Mouse (Mus musculus) testis, postnatal 10 days (tissue): ENCODE data around the gene Pex26.

Experiments used
- DNase-seq: peaks from one replicate; pipeline ENCODE4 v3.0.0; 2021; ENCODE audit warnings: low spot score

The Pex26 gene

DNA sequence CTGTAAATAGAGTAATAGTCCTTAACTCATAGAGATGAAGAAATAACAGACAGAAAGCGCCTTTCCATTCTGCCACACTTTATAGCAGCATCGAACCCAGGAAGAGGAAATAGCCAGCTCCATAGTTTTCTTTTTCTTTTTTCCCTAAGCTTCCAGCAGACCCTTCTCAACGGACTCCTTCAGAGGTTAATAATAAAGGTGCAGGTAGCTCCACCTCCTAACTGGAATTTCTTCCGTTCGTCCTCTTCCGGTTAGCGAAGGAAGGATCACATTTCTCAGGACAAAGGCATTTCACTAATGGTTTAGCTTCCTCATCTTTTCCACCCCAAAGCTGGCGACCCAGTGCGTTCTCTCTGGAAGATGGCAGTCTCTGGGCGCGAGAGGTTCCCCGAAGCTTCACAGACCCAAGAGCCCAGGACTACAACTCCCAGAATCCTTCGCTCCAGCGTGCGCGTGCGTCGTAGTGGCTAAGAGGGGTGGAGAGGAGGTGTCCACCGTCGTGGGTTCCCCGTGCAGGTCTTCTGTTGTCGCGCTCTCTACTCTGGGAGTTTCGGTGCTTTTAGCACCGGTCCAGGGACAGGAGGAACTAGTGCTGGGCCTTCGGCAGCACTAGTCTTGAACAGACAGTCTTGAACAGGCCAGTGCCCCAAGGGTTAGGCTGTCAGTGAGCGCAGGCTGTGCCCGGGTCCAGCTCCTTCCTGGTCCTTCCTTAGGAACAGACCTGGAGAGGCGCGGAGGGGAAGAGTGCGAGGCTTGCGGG lies at the start of gene Pex26:
Gene Pex26, plus strand, starts transcription at position 254 of the 760 bp plus-strand sequence.
- DNase-seq: peak; percentile 92

DNA sequence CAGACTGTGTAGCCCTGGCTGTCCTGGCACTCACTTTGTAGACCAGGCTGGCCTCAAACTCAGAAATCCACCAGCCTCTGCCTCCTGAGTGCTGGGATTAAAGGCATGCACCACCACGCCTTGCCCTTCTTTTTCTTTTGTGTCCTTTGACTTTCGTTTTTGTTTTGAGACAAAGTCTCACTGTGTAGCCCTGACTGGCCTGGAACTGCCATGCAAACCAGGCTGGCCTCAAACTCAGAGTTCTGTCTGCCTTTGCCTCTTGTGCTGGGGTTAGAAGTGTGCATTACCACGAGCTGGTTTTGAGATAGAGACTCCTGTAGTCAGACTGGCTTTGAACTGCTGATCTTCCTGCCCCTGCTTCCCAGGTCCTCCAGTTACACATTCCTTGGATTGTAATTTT lies 49.2 kb upstream of the Pex26 start:
- DNase-seq: no peak

DNA sequence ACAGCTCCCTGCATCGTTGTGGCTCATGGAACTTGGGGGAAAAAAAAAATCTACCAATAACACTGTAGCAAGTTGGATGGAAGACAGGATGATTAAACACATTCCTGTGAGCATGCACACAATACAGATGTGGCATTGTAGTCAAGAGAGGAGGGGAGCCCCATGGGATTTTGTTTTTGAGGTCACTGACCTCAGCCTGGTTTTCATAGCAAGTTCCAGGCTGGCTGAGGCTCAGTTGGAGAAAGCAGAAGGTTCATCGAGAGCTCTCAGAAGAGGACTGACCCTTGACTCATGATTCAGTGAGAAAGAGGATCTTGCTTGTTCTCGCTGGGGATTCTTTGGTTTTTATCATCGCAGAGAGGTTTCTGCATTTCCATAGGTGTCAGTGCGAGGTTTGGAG lies 48.6 kb upstream of the Pex26 start:
- DNase-seq: no peak

DNA sequence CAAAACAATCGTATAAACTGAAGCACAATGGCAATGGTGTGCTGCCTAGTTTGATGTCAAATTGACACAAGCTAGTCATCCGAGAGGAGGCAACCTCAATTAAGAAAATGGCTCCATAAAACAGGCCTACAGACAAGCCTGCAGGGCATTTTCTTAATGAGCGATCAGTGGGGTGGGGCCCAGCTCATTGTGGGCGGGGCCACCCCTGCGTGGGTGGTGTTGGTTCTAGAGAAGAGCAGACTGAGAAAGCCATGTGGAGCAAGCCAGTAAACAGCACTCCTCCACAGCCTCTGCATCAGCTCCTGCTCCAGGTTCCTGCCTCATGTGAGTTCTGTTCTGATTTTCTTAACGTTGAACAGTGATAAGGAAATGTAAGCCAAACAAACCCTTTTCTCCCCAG lies 46.2 kb upstream of the Pex26 start:
- DNase-seq: no peak

DNA sequence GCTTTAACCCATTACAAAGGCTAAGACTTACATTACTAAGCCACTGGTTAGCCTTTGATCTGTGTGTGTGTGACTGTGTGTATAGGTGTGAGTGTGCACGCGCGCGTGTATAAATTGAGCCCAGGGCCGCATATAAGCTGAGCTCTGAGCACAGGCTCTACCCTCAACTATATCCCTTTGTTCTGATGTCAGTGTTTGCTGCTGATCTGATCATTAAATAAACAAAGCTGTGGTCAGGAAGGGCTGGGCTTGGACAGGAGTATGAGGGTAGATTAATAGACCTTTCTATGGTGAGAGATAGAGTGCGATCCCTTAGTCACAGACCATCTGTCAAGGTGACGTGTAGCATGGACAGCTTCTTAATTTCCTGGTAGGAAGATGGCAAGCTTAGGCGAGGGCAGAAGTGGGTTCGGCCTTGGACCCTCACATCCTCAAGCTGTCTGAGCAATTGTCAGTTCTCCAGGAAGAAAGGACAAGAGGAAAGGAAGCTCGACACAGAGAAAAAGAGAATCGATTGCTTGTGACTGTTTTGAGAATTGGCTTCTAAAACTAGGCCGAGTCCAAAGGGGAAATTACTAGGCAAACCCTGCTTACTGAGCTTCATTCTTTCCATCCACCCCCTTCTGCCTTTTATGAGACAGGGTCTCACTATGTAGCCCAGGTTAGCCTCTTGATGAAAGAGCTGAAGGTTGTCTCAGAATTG lies 45.0 kb upstream of the Pex26 start:
- DNase-seq: no peak

- DNase-seq: no peak
Measured at GRCm38 (mm10) chr6:121139271-121139670, 44.2 kb upstream of the Pex26 start.

DNA sequence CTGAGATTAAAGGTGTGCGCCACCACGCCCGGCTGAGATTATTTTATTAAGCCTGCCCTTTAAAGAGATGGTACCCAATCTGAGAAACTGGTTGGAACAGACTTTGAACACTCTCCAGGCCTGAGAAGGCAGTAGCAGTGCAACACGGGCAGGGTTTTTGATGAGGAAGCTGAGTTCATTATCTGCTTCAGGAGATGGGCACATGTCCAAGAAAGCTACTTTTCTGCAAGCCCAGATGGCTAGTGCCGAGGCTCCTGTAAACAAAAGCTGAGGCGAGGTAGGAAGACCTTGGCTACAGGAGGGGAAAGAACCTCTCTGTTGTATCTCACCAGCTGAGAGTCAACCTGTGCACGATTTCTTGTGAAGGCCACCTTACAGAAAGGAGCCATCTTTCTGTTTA lies 41.2 kb upstream of the Pex26 start:
- DNase-seq: no peak

DNA sequence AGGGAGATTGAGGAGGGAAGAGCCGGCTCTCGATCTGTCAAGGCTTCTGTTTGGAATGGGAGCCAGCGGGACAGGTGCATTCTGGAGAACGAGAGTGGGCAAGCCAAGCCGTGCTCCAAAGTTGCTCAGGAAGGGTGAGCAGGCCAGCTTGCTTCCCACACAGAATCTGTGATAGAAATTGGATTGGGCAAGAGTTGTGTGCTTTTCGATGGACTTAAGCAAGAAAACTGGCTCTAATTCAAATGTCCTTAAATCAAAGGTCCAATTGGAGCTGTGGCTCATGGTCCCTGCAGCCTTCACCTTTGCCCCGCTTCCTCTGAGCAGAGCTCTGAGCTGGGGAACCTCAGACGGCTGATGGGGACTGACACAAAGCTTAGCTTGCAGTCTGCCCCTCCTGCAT lies 40.0 kb upstream of the Pex26 start:
- DNase-seq: peak; percentile 55

- DNase-seq: peak; percentile 91
Measured at GRCm38 (mm10) chr6:121144066-121144465, 39.4 kb upstream of the Pex26 start.

DNA sequence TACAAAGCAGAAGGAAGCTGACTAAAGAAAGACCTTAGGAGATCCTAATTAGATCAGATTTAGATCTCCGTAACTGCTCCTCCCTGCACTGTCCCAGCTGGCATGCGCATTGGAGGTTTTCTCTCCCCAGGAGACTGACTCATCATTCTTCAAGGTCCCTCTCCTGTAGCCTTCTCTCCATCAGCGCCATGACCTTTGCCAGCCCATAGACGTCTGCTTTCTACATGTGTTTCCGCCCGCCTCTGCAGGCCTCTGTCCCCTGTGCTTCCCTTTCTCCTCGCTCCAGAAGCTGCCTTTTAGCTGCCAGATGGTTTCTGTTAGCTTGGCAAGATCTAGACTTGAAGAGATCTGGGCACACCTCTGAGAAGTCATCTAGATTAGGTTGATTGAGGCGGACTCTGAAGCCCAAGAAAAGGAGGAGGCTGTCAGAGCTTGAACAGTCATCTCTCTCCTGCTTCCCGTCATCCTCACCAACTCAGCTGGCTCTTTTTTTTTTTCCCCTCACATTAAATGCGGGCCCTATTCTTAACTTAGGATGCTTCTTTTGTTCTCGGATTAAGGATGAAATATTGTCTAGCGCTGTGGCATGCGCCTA lies 38.4 kb upstream of the Pex26 start:
- no peak for DNase-seq

DNA sequence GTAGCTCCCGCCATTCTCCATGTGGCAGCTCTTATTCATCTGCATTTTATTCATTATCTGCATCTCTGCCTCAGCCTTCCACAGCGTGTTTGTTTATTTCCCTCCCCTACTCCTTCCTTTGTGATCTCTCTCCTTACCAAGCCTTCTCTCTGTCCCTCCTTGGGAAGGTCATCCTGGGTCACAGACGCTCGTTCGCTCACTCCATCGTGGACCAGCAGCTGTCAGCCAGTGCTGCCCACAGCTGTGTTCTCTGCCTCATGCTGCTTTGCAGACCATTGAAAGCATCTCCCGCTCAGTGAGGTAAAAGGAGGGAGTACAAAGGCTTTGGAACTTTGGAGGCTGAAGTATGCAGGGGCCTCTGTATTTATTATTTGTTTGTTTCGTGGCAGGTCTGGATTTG lies 37.6 kb upstream of the Pex26 start:
- no peak for DNase-seq

DNA sequence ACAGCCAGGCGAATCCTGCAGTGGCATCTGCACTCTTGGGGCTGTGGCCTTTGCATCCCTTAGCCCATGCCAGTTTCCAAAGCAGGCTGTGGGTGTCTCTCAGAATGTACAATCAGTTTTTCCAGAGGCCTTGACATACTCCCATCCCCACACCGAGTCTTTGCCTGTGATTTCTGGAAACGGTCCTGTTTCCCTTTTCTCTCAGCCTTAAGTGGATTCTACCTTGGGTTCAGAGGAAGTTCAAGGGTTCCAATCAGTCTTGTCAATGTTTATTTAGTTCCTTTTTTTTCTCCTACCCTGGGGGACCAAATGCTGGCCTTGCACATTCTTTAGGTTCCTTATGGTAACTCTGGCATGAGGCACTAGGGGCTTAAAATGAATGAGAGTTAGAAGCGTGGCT lies 36.7 kb upstream of the Pex26 start:
- no peak for DNase-seq

- DNase-seq: no peak
Measured at GRCm38 (mm10) chr6:121148360-121148759, 35.1 kb upstream of the Pex26 start.

DNA sequence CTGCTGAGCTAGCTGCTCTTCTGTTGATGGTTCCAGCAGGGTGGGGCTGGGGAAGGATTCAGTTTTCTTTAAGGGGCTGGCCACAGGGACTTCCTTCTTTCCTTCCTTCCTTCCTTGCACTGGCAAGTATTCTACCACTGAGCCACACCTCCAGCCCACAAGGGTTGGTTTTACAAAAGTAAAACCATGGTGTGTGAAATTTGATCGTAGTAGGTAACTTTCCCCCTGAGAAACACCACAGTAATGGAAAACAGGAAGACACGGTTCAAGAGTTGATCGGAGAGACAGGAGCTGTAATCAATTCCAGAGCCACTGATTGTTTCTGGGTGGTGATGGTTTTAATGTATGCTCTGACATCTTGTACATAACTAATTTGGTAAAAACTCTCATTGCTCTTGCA lies 34.0 kb upstream of the Pex26 start:
- no peak for DNase-seq

GRCm38 (mm10) chr6:121150126-121150525 lies 33.3 kb upstream of the Pex26 start:
- DNase-seq: no peak

GRCm38 (mm10) chr6:121151732-121152131 lies 31.7 kb upstream of the Pex26 start:
- peak; percentile 82 for DNase-seq

DNA sequence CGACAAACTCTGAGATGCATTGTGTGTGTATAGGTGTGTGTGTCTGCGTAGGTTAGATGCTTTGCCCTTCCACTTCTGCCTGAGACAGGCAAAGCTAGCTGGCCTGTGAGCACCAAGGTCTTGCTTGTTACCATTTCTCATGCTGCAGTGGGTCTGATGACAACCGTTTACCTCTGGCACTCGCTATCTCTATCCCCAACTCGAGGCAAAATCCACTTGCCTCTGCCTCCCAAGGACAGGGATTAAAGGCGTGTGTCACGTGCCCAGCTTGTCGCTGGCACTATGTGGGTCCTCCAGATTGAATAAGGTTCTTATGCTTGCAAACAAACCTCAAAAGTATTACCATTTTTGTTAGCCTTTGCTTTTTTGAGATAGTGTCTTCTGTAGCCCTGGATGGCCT lies 30.3 kb upstream of the Pex26 start:
- no peak for DNase-seq

DNA sequence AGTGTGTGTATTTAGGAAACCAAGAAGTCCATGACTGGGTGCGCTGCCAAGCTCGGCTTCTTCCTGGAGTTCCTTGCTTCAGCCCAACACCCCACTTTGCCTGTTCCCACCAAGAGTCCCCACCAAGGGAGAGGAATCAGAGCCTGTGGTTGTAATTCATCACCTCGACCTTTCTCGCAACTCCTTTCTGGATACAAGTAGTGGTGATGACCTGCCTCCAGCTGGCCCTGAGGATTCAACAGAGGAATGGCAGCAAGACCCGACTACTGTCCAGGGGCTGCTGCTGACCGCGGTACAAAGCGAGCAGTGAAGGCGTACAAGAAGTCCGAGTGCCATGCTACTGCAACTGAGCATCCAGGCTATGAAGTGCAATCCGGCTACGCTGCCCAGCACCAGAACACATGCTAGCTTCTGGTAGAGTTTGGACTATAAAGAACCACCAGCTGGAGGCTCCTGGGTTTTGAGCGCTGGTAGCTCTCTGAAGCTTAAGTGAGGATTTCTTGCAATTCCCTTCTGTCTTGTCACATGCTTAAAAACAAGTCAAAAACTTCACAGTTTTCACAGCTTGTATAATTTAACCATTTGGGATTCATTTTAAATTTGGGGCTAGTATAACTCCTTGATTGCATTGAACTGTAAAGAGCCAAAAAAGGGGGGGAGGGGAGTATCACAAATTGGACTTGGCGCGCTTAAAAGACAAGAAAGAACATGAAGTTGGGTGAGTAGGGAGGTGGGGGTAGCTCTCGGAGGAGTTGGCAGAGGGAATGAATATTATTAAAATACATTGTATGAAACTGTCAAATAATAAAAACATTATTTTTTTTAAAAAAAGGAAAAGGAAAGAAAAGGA lies 28.8 kb upstream of the Pex26 start:
- DNase-seq: no peak

- DNase-seq: peak; percentile 62
Measured at GRCm38 (mm10) chr6:121156030-121156429, 27.4 kb upstream of the Pex26 start.

DNA sequence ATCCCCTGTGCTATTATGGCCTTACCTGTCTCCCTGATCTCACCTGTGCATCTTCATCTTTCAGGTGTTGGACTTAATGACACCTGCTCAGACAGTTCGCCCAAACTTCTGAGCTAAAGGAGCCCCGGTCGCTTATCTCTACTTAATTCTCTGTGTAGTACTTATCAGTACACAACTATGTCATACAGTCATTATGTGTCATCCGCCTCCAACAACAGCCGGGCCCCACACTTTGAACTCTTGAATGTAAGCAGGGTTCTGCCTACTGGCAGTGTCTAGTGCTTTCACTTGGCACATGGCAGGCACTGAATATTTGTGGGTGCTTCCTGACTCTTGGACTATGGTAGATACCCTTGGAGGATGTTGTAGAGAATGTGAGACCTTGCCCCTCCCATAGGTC lies 23.9 kb upstream of the Pex26 start:
- DNase-seq: no peak

DNA sequence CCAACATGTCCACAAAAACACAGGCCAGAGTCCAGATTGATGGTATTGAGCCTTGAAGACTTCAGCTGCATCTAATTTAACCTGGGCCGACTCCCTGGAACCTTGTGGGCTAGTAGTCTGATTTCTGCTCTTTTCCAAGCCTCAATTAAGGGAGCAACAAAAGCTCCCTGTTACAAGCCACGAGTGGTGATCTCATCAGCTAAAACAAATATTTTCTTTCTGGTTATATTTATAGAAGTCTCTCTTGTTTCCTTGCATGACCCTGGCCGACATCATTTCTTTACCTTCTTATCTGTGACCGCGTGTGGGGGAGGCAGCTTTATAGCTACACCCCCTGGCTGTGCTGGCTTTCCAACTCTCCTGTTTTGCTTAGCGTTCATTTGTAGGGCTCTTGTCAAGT lies 23.3 kb upstream of the Pex26 start:
- peak; percentile 55 for DNase-seq

DNA sequence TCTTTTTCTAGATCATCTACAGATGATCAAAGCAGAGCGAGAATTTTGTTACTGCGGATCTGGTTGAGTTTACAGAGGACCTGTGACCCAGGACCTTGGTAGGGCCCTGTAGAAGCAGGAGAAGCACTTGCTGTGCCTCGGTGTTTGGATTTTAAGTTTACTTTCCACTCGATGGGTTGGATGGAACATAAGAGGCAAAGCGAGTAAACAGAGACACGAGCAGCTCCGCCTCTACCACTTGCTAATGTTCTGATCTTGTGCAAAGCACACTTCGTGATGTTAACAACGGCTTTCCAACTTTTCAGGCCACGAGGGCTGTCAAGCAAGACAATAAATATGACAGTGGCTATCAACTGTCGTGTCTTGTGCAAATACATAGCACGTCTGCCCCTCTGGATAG lies 20.9 kb upstream of the Pex26 start:
- no peak for DNase-seq
